ENCODE assay signal across 8 mouse cellular contexts in the genomic region with DNA sequence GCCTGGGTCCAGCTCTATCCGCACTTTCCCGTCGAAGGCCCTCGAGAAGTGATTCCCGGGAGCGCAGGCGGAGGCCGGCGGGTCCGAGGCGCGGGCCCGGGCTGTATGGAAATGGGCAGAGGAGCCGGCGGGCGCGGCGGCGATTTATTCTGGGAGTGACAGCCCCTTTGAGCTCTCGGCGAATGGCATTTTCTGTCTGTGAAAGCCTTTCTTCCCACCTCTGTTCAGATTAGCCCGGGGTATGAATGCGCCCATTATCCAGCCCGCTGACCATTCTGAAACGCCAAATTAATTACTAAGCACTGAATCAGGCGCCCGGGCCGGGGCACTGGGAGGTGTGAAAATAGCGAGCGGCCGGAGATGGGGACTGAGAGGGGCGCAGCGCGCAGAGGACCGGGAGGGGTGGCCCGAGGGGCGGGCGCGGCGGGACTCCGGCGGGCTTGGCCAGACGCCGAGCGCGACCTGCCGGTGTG. TPM values are rescaled to one million over a fixed set of nuclear protein-coding genes. Genes with fewer than 3 reads are reported as not detected.
DNase-seq lines count a peak whose midpoint lies in the region; ATAC-seq and TF ChIP-seq lines count a peak whose summit lies in the region.

No protein-coding gene starts in this region.

- peak overlapping the region; percentile 83 for H3K4me3 ChIP-seq in E14TG2a.4 (replicated peaks; ENCODE audit: low read length)
- peak overlapping the region; percentile 51 for H3K4me3 ChIP-seq in forebrain, embryonic 12.5 days (replicated peaks)
- peak overlapping the region; percentile 47 for H3K4me3 ChIP-seq in intestine, postnatal 0 days (ENCODE audit: low read depth, low read length)
- H3K4me3 ChIP-seq in midbrain, embryonic 13.5 days (replicated peaks) = peak overlapping the region; percentile 48

- peaks cover 33% of the 10 kb centered on the region for H3K36me3 ChIP-seq in E14TG2a.4 (ENCODE audit: insufficient read depth, low read length)
- H3K36me3 ChIP-seq in forebrain, embryonic 12.5 days (replicated peaks) = no peaks in the 10 kb centered on the region
- no peaks in the 10 kb centered on the region for H3K36me3 ChIP-seq in intestine, postnatal 0 days (ENCODE audit: control insufficient read depth, insufficient read depth)
- no peaks in the 10 kb centered on the region for H3K36me3 ChIP-seq in midbrain, embryonic 13.5 days

- H3K9ac ChIP-seq in forebrain, embryonic 12.5 days = peak overlapping the region; percentile 61
- H3K9ac ChIP-seq in intestine, postnatal 0 days (ENCODE audit: low read depth, low read length) = no peak overlapping the region
- peak overlapping the region; percentile 71 for H3K9ac ChIP-seq in midbrain, embryonic 13.5 days (replicated peaks)

- intact Hi-C loops in left cerebral cortex, postnatal 25 days (cut with DNase I) = loop anchor here (2.0 to 10.0 kb wide), 3 partner anchors 182 to 575 kb away; no protein-coding TSS in a partner anchor

- H3K9me3 ChIP-seq in E14TG2a.4 (ENCODE audit: low read length) = no peaks in the 10 kb centered on the region; the same call in 1 of the 2 replicates
- no peaks in the 10 kb centered on the region for H3K9me3 ChIP-seq in forebrain, embryonic 12.5 days
- no peaks in the 10 kb centered on the region for H3K9me3 ChIP-seq in intestine, postnatal 0 days (ENCODE audit: control insufficient read depth)
- no peaks in the 10 kb centered on the region for H3K9me3 ChIP-seq in midbrain, embryonic 13.5 days

- H3K4me2 ChIP-seq in forebrain, embryonic 12.5 days = peak overlapping the region; percentile 97
- peak overlapping the region; percentile 83 for H3K4me2 ChIP-seq in intestine, postnatal 0 days (replicated peaks; ENCODE audit: low read depth)
- H3K4me2 ChIP-seq in midbrain, embryonic 13.5 days (replicated peaks) = peak overlapping the region; percentile 94

- no peak for TF ChIP-seq CTCF in E14TG2a.4 (conservative IDR thresholded peaks at IDR 0.05; ENCODE audit: low read length)
- TF ChIP-seq CTCF in intestine, postnatal 0 days (IDR thresholded peaks at IDR 0.05; ENCODE audit: low read depth) = no peak

- peaks cover 82% of the 10 kb centered on the region for H3K4me1 ChIP-seq in E14TG2a.4 (replicated peaks; ENCODE audit: low read depth, low read length)
- H3K4me1 ChIP-seq in forebrain, embryonic 12.5 days = peaks cover 27% of the 10 kb centered on the region
- H3K4me1 ChIP-seq in intestine, postnatal 0 days (replicated peaks; ENCODE audit: control insufficient read depth, insufficient read depth, low read length) = no peaks in the 10 kb centered on the region
- H3K4me1 ChIP-seq in midbrain, embryonic 13.5 days (replicated peaks) = peaks cover 26% of the 10 kb centered on the region

- peaks cover 78% of the 10 kb centered on the region for H3K27me3 ChIP-seq in E14TG2a.4 (ENCODE audit: insufficient read depth, low read length)
- H3K27me3 ChIP-seq in forebrain, embryonic 12.5 days = peaks cover 80% of the 10 kb centered on the region
- H3K27me3 ChIP-seq in intestine, postnatal 0 days (replicated peaks; ENCODE audit: control insufficient read depth, insufficient read depth, low read length) = peaks cover 57% of the 10 kb centered on the region
- H3K27me3 ChIP-seq in midbrain, embryonic 13.5 days = peaks cover 90% of the 10 kb centered on the region

- peak; percentile 38 to 44 for DNase-seq in cerebellum, postnatal 25 days
- DNase-seq in cerebellum, adult 9-11 months = no peak
- DNase-seq in spleen, postnatal 36 days (ENCODE audit: low spot score in 2 of 2) = no peak
- no peak for DNase-seq in left cerebral cortex, postnatal 25 days (ENCODE audit: low spot score in 2 of 2)

- peak; percentile 93 for ATAC-seq in forebrain, embryonic 12.5 days (ENCODE audit: low FRiP score)
- no peak for ATAC-seq in intestine, postnatal 0 days
- peak; percentile 89 for ATAC-seq in midbrain, embryonic 13.5 days

- peak overlapping the region; percentile 78 for H3K27ac ChIP-seq in forebrain, embryonic 12.5 days
- H3K27ac ChIP-seq in intestine, postnatal 0 days (ENCODE audit: low read depth, low read length) = no peak overlapping the region
- peak overlapping the region; percentile 70 for H3K27ac ChIP-seq in midbrain, embryonic 13.5 days

- 0% methylated on average over 47 of the region's 47 CpGs for WGBS in forebrain, embryonic 12.5 days
- under 1% methylated on average over 47 of the region's 47 CpGs for WGBS in intestine, postnatal 0 days
- WGBS in midbrain, embryonic 13.5 days = under 1% methylated on average over 38 of the region's 47 CpGs

RNA-seq across cellular contexts. Expression of gene Ntn1, which starts 1.0 kb away (rescaled TPM):
- 14.2 and 18.1 TPM in 2 replicates for polyA plus RNA-seq in forebrain, embryonic 12.5 days (2016; fragmentation: Nextera tagmentation; extraction: Ambion mirVana)
- polyA plus RNA-seq in intestine, postnatal 0 days (2015; fragmentation: Nextera tagmentation; extraction: Ambion mirVana) = 8.7 and 8.8 TPM in 2 replicates
- 17.3 and 31.0 TPM in 2 replicates for polyA plus RNA-seq in midbrain, embryonic 13.5 days (2015; fragmentation: Nextera tagmentation; extraction: Ambion mirVana)
- 1 to 10 TPM; 6.0 to 7.9 TPM for total RNA-seq in left cerebral cortex, postnatal 25 days (2021)

RNA-seq across cellular contexts. Expression of gene Pik3r5, which starts 32.3 kb away (rescaled TPM):
- 0.24 and 0.29 TPM in 2 replicates for polyA plus RNA-seq in forebrain, embryonic 12.5 days (2016; fragmentation: Nextera tagmentation; extraction: Ambion mirVana)
- 0.22 and 0.35 TPM in 2 replicates for polyA plus RNA-seq in intestine, postnatal 0 days (2015; fragmentation: Nextera tagmentation; extraction: Ambion mirVana)
- 0.24 and 0.50 TPM in 2 replicates for polyA plus RNA-seq in midbrain, embryonic 13.5 days (2015; fragmentation: Nextera tagmentation; extraction: Ambion mirVana)
- 1 to 10 TPM; 2.1 to 4.2 TPM for total RNA-seq in left cerebral cortex, postnatal 25 days (2021)

Comparison
In these comparisons a context has a peak if more than half of its experiments do, and no peak if none do; other contexts are left out.
1. DNase-seq: peak in cerebellum, postnatal 25 days (2 of 2); none in cerebellum, adult 9-11 months (single experiment), spleen, postnatal 36 days (0 of 2) and left cerebral cortex, postnatal 25 days (0 of 2).
2. Peak in every context shown above with its lines, with median percentiles within 50 percentile points of each other: H3K4me3 ChIP-seq and H3K4me2 ChIP-seq.